Mouse (Mus musculus) liver, adult 2 months (tissue): ENCODE measurements around the gene Capn9. TPM values are rescaled to one million over a fixed set of nuclear protein-coding genes. Genes with fewer than 3 reads are reported as not detected.

ENCODE experiments used
- DNase-seq: peaks from one replicate; pipeline ENCODE4 v3.0.0-alpha.2; 2011; ENCODE audit warnings: low read depth, low spot score; ENCODE audit errors: extremely low read depth
- H3K27ac ChIP-seq: fragments of 200-500 bp; replicated peaks from 2 replicates; pipeline ENCODE4 v1.5.1; 2012; ENCODE audit warnings: low read depth, mild to moderate bottlenecking, control low read depth, inconsistent platforms, low read length; ENCODE audit not compliant: insufficient read depth
- H3K27me3 ChIP-seq: fragments of 200-500 bp; 2 replicates; pipeline ENCODE4 v1.6.1; 2012; ENCODE audit warnings: mild to moderate bottlenecking, moderate library complexity, low read length, inconsistent platforms; ENCODE audit not compliant: control insufficient read depth, insufficient read depth
- H3K36me3 ChIP-seq: fragments of 200-500 bp; 2 replicates; pipeline ENCODE4 v1.6.1; 2012; ENCODE audit warnings: low read length, inconsistent platforms; ENCODE audit not compliant: control insufficient read depth, insufficient read depth
- H3K4me1 ChIP-seq: fragments of 200-500 bp; 2 replicates; pipeline ENCODE4 v1.6.1; 2011; ENCODE audit warnings: low read length; ENCODE audit not compliant: control insufficient read depth, insufficient read depth
- H3K4me3 ChIP-seq: fragments of 200-500 bp; 2 replicates; pipeline ENCODE4 v1.5.1; 2011; ENCODE audit warnings: low read depth, mild to moderate bottlenecking, control low read depth, low read length, moderate library complexity; ENCODE audit not compliant: insufficient read depth
- H3K79me2 ChIP-seq: fragments of 200-500 bp; 2 replicates; pipeline ENCODE4 v1.6.1; 2012; ENCODE audit warnings: inconsistent platforms, mild to moderate bottlenecking, low read length, moderate library complexity; ENCODE audit not compliant: control insufficient read depth, insufficient read depth
- H3K9ac ChIP-seq: fragments of 200-500 bp; 2 replicates; pipeline ENCODE4 v1.6.1; 2012; ENCODE audit warnings: low read depth, mild to moderate bottlenecking, control low read depth, inconsistent platforms, low read length
- CTCF ChIP-seq: fragments of 200-500 bp; IDR thresholded peaks from 2 replicates; pipeline ENCODE4 v1.5.1; 2011; ENCODE audit warnings: low read depth, low read length, control low read depth
- POLR2A ChIP-seq: fragments of 200-500 bp; IDR thresholded peaks from 2 replicates; pipeline ENCODE4 v1.6.1; 2011; ENCODE audit warnings: low read length, control low read depth; ENCODE audit not compliant: insufficient read depth; ENCODE audit errors: extremely low read depth
- WGBS: fragments of 180-500 bp; shearing (Covaris S2); methylation state at CpG from one replicate; pipeline ENCODE4 v1.1.7; 2018; 5-methylcytosine and 5-hydroxymethylcytosine counted together
- polyA plus RNA-seq: library from polyadenylated mRNA; depleted of rRNA; stranded (reverse); fragments of >200 nt; gene quantifications from 2 replicates; pipeline ENCODE4 v1.2.3, GENCODE M21; 2012
- total RNA-seq: library from RNA; depleted of rRNA; stranded (reverse); fragments of >200 nt; gene quantifications from 2 replicates; pipeline ENCODE4 v1.2.3, GENCODE M21; 2014

Capn9 gene
- total and polyA plus RNA-seq, 2 experiments, result not detected

- WGBS, result 80% methylated on average over 5 of the region's 5 CpGs
- Histone ChIP-seq H3K27ac (no peak overlapping the region), H3K36me3 (no peaks in the 10 kb centered on the region), H3K27me3 (no peaks in the 10 kb centered on the region), H3K9ac (no peak overlapping the region), H3K4me1 (no peaks in the 10 kb centered on the region), H3K4me3 (no peak overlapping the region), H3K79me2 (no peaks in the 10 kb centered on the region)
- TF ChIP-seq POLR2A, result no peak
- no peak for TF ChIP-seq CTCF
- DNase-seq, result no peak
Observed at GRCm38 (mm10) chr8:124621255-124621654, 45.3 kb downstream of the Capn9 start.

GRCm38 (mm10) chr8:124626251-124626650 lies 50.3 kb downstream of the Capn9 start:
- no peak for DNase-seq
- no peaks in the 10 kb centered on the region for H3K79me2 ChIP-seq
- no peak for TF ChIP-seq CTCF
- no peak for TF ChIP-seq POLR2A
- 92% methylated on average over 9 of the region's 9 CpGs for WGBS
- no peaks in the 10 kb centered on the region for H3K36me3 ChIP-seq
- H3K27ac ChIP-seq, result no peak overlapping the region
- no peak overlapping the region for H3K4me3 ChIP-seq
- no peak overlapping the region for H3K9ac ChIP-seq
- H3K27me3 ChIP-seq, result no peaks in the 10 kb centered on the region
- no peaks in the 10 kb centered on the region for H3K4me1 ChIP-seq

- TF ChIP-seq CTCF, result no peak
- no peak for TF ChIP-seq POLR2A
- Histone ChIP-seq H3K36me3 (no peaks in the 10 kb centered on the region), H3K27ac (no peak overlapping the region), H3K79me2 (no peaks in the 10 kb centered on the region), H3K4me1 (peaks cover 10% of the 10 kb centered on the region), H3K9ac (no peak overlapping the region), H3K4me3 (no peak overlapping the region), H3K27me3 (no peaks in the 10 kb centered on the region)
- DNase-seq, result no peak
- 82% methylated on average over 6 of the region's 6 CpGs for WGBS
Observed at GRCm38 (mm10) chr8:124630489-124630888, 54.6 kb downstream of the Capn9 start.

GRCm38 (mm10) chr8:124630891-124631290 lies 55.0 kb downstream of the Capn9 start:
- no peak for DNase-seq
- H3K36me3 ChIP-seq, result no peaks in the 10 kb centered on the region
- 85% methylated on average over 4 of the region's 4 CpGs for WGBS
- H3K27me3 ChIP-seq, result no peaks in the 10 kb centered on the region
- peaks cover 12% of the 10 kb centered on the region for H3K4me1 ChIP-seq
- no peak overlapping the region for H3K9ac ChIP-seq
- H3K27ac ChIP-seq, result no peak overlapping the region
- no peak for TF ChIP-seq POLR2A
- H3K4me3 ChIP-seq, result no peak overlapping the region
- H3K79me2 ChIP-seq, result no peaks in the 10 kb centered on the region

GRCm38 (mm10) chr8:124631966-124632365 lies 56.1 kb downstream of the Capn9 start:
- H3K9ac ChIP-seq, result no peak overlapping the region
- no peaks in the 10 kb centered on the region for H3K27me3 ChIP-seq
- 57% methylated on average over 7 of the region's 7 CpGs for WGBS
- H3K4me3 ChIP-seq, result no peak overlapping the region
- peaks cover 16% of the 10 kb centered on the region for H3K4me1 ChIP-seq
- H3K36me3 ChIP-seq, result no peaks in the 10 kb centered on the region
- no peak for DNase-seq
- no peaks in the 10 kb centered on the region for H3K79me2 ChIP-seq
- H3K27ac ChIP-seq, result no peak overlapping the region
- TF ChIP-seq POLR2A, result no peak
- TF ChIP-seq CTCF, result no peak

GRCm38 (mm10) chr8:124633001-124633703 lies 57.2 kb downstream of the Capn9 start:
- DNase-seq, result no peak
- Histone ChIP-seq H3K79me2 (no peaks in the 10 kb centered on the region), H3K27ac (no peak overlapping the region), H3K36me3 (peaks cover 8% of the 10 kb centered on the region), H3K4me1 (peaks cover 16% of the 10 kb centered on the region), H3K27me3 (no peaks in the 10 kb centered on the region), H3K9ac (no peak overlapping the region), H3K4me3 (no peak overlapping the region)
- 87% methylated on average over 14 of the region's 14 CpGs for WGBS
- TF ChIP-seq CTCF (no peak), POLR2A (no peak)
